Mouse (Mus musculus): ENCODE results near the gene Plekhh2. TPM values are rescaled to one million over a fixed set of nuclear protein-coding genes. Genes with fewer than 3 reads are reported as not detected.

The Plekhh2 gene
- polyA plus RNA-seq, 1 experiment from 2014 or later = 2.8 TPM

GRCm38 (mm10) chr17:84532909-84533499, 21.3 kb downstream of the Plekhh2 start:
- Histone ChIP-seq H3K9me3 (ENCODE audit: control insufficient read depth, low read length) (no peaks in the 10 kb centered on the region), H3K27me3 (ENCODE audit: control insufficient read depth, insufficient read depth, low read length) (no peaks in the 10 kb centered on the region), H3K4me2 (no peak overlapping the region), H3K4me3 (ENCODE audit: low read depth, low read length) (no peak overlapping the region), H3K9ac (ENCODE audit: low read length) (no peak overlapping the region), H3K27ac (ENCODE audit: low read depth, low read length) (0 out of 2 replicates have a peak overlapping the region, but pooled peaks have one; percentile 12), H3K36me3 (ENCODE audit: control insufficient read depth, insufficient read depth, low read length) (no peaks in the 10 kb centered on the region), H3K4me1 (ENCODE audit: control insufficient read depth, insufficient read depth, low read length) (peaks cover 3% of the 10 kb centered on the region; the same call in 1 of the 2 replicates)
- peak; percentile 76; the same call in 1 of the 2 replicates for ATAC-seq (ENCODE audit: low FRiP score)
- WGBS = 67% methylated on average over 8 of the region's 8 CpGs
- DNase-seq (ENCODE audit: low spot score, missing footprints) = peak; percentile 49

- no peaks in the 10 kb centered on the region for H3K9me3 ChIP-seq (ENCODE audit: control insufficient read depth, low read length)
- 93% methylated on average over 4 of the region's 4 CpGs for WGBS
- no peaks in the 10 kb centered on the region for H3K36me3 ChIP-seq (ENCODE audit: control insufficient read depth, insufficient read depth, low read length)
- ATAC-seq (ENCODE audit: low FRiP score) = no peak
- DNase-seq (ENCODE audit: low spot score, missing footprints) = no peak
- H3K4me3 ChIP-seq (ENCODE audit: low read depth, low read length) = no peak overlapping the region
- H3K4me1 ChIP-seq (ENCODE audit: control insufficient read depth, insufficient read depth, low read length) = peaks cover 3% of the 10 kb centered on the region; the same call in 1 of the 2 replicates
- no peak overlapping the region for H3K9ac ChIP-seq (ENCODE audit: low read length)
- no peak overlapping the region for H3K4me2 ChIP-seq
- no peaks in the 10 kb centered on the region for H3K27me3 ChIP-seq (ENCODE audit: control insufficient read depth, insufficient read depth, low read length)
- no peak overlapping the region for H3K27ac ChIP-seq (ENCODE audit: low read depth, low read length)
Measured at GRCm38 (mm10) chr17:84533841-84534240, 22.1 kb downstream of the Plekhh2 start.

DNA sequence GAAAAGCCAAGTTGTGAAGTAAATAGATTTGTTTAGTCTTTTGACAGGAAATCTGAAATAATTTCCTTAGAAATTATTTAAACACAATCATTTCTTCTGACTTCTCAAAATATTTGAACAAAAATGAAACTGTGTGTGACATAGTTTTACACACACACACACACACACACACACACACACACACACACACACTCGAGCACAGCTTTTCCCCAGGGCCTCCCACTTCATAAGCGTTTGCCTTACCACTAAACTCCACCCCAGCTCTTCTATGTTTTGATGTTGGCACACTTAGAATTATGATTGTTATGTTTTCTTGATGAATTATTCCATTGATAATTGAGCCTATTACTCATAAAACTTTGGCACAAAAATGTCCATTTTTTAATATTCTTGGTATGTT, 22.9 kb downstream of the Plekhh2 start:
- 88% methylated on average over 2 of the region's 2 CpGs for WGBS
- no peak overlapping the region for H3K4me2 ChIP-seq
- no peaks in the 10 kb centered on the region for H3K27me3 ChIP-seq (ENCODE audit: control insufficient read depth, insufficient read depth, low read length)
- H3K9me3 ChIP-seq (ENCODE audit: control insufficient read depth, low read length) = no peaks in the 10 kb centered on the region
- no peak overlapping the region for H3K4me3 ChIP-seq (ENCODE audit: low read depth, low read length)
- no peaks in the 10 kb centered on the region for H3K36me3 ChIP-seq (ENCODE audit: control insufficient read depth, insufficient read depth, low read length)
- no peak overlapping the region for H3K9ac ChIP-seq (ENCODE audit: low read length)
- H3K27ac ChIP-seq (ENCODE audit: low read depth, low read length) = no peak overlapping the region
- DNase-seq (ENCODE audit: low spot score, missing footprints) = peak; percentile 67
- ATAC-seq (ENCODE audit: low FRiP score) = no peak
- peaks cover 3% of the 10 kb centered on the region; the same call in 1 of the 2 replicates for H3K4me1 ChIP-seq (ENCODE audit: control insufficient read depth, insufficient read depth, low read length)

DNA sequence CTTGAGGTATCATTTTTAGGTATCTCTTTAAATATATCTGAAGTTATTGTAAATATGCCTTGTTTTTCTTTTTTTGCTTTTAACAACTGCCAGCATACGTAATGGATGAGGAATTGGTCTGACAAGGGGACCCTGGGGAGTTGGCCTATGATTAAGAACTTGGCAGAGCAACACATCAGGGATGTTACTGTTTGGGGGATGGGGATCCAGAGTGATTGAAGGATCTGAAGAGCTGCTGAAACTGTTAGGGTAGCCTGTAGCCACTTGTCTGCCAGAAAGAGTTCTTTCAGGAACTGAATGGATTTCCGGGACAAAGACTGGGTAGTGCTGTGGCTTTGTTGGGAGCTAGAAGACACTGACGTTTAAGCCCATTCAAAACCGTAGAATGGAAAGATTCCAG, 23.5 kb downstream of the Plekhh2 start:
- Histone ChIP-seq H3K27me3 (ENCODE audit: control insufficient read depth, insufficient read depth, low read length) (no peaks in the 10 kb centered on the region), H3K9me3 (ENCODE audit: control insufficient read depth, low read length) (no peaks in the 10 kb centered on the region), H3K36me3 (ENCODE audit: control insufficient read depth, insufficient read depth, low read length) (no peaks in the 10 kb centered on the region), H3K27ac (ENCODE audit: low read depth, low read length) (no peak overlapping the region), H3K4me3 (ENCODE audit: low read depth, low read length) (no peak overlapping the region), H3K4me1 (ENCODE audit: control insufficient read depth, insufficient read depth, low read length) (peaks cover 3% of the 10 kb centered on the region; the same call in 1 of the 2 replicates), H3K9ac (ENCODE audit: low read length) (no peak overlapping the region), H3K4me2 (no peak overlapping the region)
- WGBS = 48% methylated on average over 4 of the region's 4 CpGs
- no peak for ATAC-seq (ENCODE audit: low FRiP score)
- peak; percentile 67 for DNase-seq (ENCODE audit: low spot score, missing footprints)

DNA sequence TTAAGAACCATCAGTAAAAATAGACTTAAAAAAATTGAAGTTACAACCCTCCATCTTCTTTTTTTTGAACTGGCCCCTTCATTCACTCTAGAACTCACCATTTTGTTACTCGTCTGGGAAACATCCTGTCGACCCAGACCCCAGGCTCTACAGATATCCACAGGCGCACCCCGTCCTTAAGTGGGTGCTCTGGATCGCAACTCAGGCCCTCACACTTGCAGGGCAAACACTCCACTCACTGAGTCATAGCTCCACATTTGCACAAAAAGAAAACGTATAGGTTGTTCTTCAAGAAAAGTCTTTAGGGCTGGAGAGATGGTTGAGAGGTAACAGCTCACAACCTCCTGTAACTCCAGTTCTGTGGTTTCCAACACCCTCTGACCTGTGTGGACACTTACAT, 25.6 kb downstream of the Plekhh2 start:
- Histone ChIP-seq H3K9ac (ENCODE audit: low read length) (no peak overlapping the region), H3K9me3 (ENCODE audit: control insufficient read depth, low read length) (no peaks in the 10 kb centered on the region), H3K27ac (ENCODE audit: low read depth, low read length) (no peak overlapping the region), H3K4me1 (ENCODE audit: control insufficient read depth, insufficient read depth, low read length) (no peaks in the 10 kb centered on the region), H3K4me2 (no peak overlapping the region), H3K4me3 (ENCODE audit: low read depth, low read length) (no peak overlapping the region), H3K27me3 (ENCODE audit: control insufficient read depth, insufficient read depth, low read length) (no peaks in the 10 kb centered on the region), H3K36me3 (ENCODE audit: control insufficient read depth, insufficient read depth, low read length) (no peaks in the 10 kb centered on the region)
- 93% methylated on average over 6 of the region's 6 CpGs for WGBS
- ATAC-seq (ENCODE audit: low FRiP score) = no peak
- DNase-seq (ENCODE audit: low spot score, missing footprints) = peak; percentile 41

DNA sequence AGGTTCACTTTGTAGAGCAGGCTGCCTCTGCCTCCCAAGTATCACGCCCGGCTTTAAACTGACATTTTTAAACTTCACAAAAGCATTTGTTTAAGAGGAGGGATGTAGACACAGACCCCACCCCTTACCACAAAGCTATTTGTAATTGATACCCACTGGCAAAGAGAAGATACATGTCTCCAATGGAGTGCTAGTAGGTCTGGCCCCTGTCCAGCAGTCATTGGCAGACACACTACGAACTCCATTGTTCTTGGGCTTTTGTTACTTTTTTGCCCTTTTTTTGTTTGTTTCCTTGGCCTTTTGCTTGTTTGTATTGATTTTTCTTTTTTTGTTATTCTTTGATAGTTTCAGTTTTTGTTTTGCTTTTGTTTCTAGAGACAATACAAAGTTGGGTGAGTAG, 26.3 kb downstream of the Plekhh2 start:
- no peaks in the 10 kb centered on the region for H3K27me3 ChIP-seq (ENCODE audit: control insufficient read depth, insufficient read depth, low read length)
- H3K4me1 ChIP-seq (ENCODE audit: control insufficient read depth, insufficient read depth, low read length) = no peaks in the 10 kb centered on the region
- no peak overlapping the region for H3K4me2 ChIP-seq
- H3K4me3 ChIP-seq (ENCODE audit: low read depth, low read length) = no peak overlapping the region
- H3K36me3 ChIP-seq (ENCODE audit: control insufficient read depth, insufficient read depth, low read length) = peaks cover 1% of the 10 kb centered on the region; the same call in 1 of the 2 replicates
- DNase-seq (ENCODE audit: low spot score, missing footprints) (no peak), ATAC-seq (ENCODE audit: low FRiP score) (no peak)
- H3K9ac ChIP-seq (ENCODE audit: low read length) = no peak overlapping the region
- no peak overlapping the region for H3K27ac ChIP-seq (ENCODE audit: low read depth, low read length)
- WGBS = 93% methylated on average over 3 of the region's 3 CpGs
- H3K9me3 ChIP-seq (ENCODE audit: control insufficient read depth, low read length) = no peaks in the 10 kb centered on the region

DNA sequence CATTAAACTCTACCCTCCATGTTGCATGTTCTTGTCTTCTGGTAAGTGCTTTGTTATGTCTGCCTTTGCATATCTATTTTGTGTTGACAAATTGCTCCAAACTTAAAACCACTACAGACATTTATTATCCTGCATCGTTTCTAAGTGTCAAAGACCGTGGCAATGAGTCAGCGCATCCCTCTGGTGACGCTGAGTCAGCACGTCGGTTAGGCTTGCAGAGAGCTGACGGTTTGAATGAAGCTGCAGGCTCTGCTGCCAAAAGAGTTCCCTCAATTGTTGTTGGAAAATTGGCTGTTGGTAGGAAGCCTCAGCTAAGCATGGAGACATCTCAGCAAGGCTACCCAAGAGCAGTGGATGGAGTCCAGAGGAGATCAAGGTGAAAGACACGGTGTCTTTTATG, 28.9 kb downstream of the Plekhh2 start:
- H3K4me2 ChIP-seq = no peak overlapping the region

DNA sequence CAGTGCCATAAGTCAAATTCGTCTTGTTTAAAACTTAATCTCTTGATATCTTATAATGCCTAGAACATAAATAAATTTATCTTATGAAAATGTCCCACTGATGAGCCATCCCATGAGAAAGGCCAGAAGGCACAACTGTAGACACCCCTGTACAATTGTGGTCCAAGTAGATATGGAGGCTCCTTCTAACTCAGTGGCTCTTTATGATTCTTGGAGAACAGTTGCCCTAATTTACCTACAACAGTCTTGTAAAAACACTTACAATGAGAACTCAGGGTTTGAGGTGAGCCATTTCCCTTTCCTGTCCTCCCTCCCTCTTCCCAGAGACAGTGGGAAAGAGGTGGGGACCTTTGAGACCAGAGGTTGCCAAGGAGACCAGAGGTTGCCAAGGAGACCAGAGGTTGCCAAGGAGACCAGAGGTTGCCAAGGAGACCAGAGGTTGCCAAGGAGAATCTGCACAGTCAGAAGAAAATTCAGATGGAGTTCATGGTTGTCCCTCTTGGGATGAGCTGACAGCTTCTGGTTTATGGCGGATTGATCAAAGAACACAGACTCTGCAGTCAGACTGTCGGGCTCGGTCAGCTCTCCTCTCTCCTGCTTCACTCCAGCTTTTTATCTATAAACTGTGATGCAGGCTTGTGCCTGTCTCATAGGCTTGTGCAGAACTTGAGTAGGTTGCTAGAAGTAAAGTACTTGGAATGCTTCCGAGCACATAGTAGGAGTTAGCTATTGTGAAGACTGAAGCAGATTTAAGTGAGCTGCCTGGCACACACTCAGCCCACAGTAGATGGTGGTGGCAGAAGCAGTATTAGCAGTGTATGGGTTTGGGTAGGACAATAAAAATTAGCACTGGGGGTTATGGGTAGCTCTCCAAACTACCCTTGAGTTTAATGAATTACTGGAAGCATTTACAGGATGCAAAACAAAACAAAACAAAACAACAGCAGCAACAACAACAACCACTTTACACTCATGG, 39.5 kb downstream of the Plekhh2 start:
- Histone ChIP-seq H3K9ac (ENCODE audit: low read length) (no peak overlapping the region), H3K9me3 (ENCODE audit: control insufficient read depth, low read length) (no peaks in the 10 kb centered on the region), H3K36me3 (ENCODE audit: control insufficient read depth, insufficient read depth, low read length) (no peaks in the 10 kb centered on the region), H3K27ac (ENCODE audit: low read depth, low read length) (peak overlapping the region; percentile 27), H3K4me1 (ENCODE audit: control insufficient read depth, insufficient read depth, low read length) (peaks cover 20% of the 10 kb centered on the region), H3K4me3 (ENCODE audit: low read depth, low read length) (no peak overlapping the region), H3K27me3 (ENCODE audit: control insufficient read depth, insufficient read depth, low read length) (no peaks in the 10 kb centered on the region), H3K4me2 (no peak overlapping the region)
- ATAC-seq (ENCODE audit: low FRiP score) = peak; percentile 93
- peak; percentile 91 for DNase-seq (ENCODE audit: low spot score, missing footprints)
- 45% methylated on average over 5 of the region's 5 CpGs for WGBS

More for the DNA sequence above, 28.9 kb downstream of the Plekhh2 start:
- Histone ChIP-seq H3K36me3 (ENCODE audit: control insufficient read depth, insufficient read depth, low read length) (peaks cover 3% of the 10 kb centered on the region; the same call in 1 of the 2 replicates), H3K4me1 (ENCODE audit: control insufficient read depth, insufficient read depth, low read length) (no peaks in the 10 kb centered on the region), H3K4me3 (ENCODE audit: low read depth, low read length) (no peak overlapping the region), H3K9me3 (ENCODE audit: control insufficient read depth, low read length) (no peaks in the 10 kb centered on the region), H3K9ac (ENCODE audit: low read length) (no peak overlapping the region), H3K27me3 (ENCODE audit: control insufficient read depth, insufficient read depth, low read length) (no peaks in the 10 kb centered on the region), H3K27ac (ENCODE audit: low read depth, low read length) (no peak overlapping the region)
- DNase-seq (ENCODE audit: low spot score, missing footprints) (no peak), ATAC-seq (ENCODE audit: low FRiP score) (no peak)
- WGBS = 89% methylated on average over 8 of the region's 8 CpGs

DNA sequence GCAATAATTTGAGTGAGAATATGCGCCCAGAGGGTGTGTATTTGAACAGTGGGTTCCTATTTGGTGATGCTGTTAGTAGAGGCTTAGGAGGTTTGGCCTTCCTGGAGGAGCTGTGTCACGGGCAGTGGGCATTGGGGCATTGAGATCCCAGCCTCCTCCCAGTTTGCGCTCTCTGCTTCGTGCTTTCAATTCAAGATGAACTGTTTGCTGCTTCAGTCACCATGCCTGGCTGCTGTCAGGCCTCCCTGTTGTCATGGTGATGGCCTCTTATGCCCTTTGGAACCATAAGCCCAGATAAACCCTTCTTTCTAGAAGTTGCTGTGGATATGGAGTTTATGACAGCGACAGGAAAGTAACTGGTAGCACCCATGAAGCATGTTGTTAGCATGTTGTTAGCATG, 40.5 kb downstream of the Plekhh2 start:
- Histone ChIP-seq H3K27me3 (ENCODE audit: control insufficient read depth, insufficient read depth, low read length) (no peaks in the 10 kb centered on the region), H3K9me3 (ENCODE audit: control insufficient read depth, low read length) (no peaks in the 10 kb centered on the region), H3K4me2 (0 out of 2 replicates have a peak overlapping the region, but pooled peaks have one; percentile 9), H3K27ac (ENCODE audit: low read depth, low read length) (peak overlapping the region; percentile 27), H3K4me3 (ENCODE audit: low read depth, low read length) (no peak overlapping the region), H3K9ac (ENCODE audit: low read length) (no peak overlapping the region; the same call in 1 of the 2 replicates), H3K36me3 (ENCODE audit: control insufficient read depth, insufficient read depth, low read length) (no peaks in the 10 kb centered on the region), H3K4me1 (ENCODE audit: control insufficient read depth, insufficient read depth, low read length) (peaks cover 20% of the 10 kb centered on the region)
- peak; percentile 92 for DNase-seq (ENCODE audit: low spot score, missing footprints)
- peak; percentile 60 for ATAC-seq (ENCODE audit: low FRiP score)
- WGBS = 15% methylated on average over 5 of the region's 5 CpGs
